Mouse (Mus musculus): ENCODE measurements around the gene Ap5z1. TPM values are rescaled to one million over a fixed set of nuclear protein-coding genes. Genes with fewer than 3 reads are reported as not detected.

Gene Ap5z1
- polyA plus RNA-seq, 1 experiment from 2014 or later = 12.0 TPM

DNA sequence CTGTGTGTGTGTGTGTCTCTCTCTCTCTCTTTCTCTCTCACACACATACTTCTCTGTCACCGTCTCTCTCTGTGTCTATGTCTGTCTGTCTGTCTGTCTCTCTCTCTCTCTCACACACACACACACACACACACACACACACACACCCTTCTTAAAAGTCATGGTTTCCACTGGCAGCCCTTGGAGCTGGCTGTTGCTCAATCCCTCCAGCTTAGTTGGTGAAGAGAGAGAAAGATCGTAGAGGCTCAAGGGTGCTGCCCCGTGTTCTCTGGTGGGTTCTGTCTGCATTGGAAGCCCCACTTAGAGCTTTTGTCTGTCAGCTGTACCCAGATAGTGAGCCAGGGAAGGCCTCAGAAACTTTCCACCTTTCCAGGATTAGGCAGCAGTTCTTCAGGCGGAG lies 31.0 kb upstream of the Ap5z1 start:
- Histone ChIP-seq H3K27ac (ENCODE audit: low read depth, low read length) (no peak overlapping the region), H3K9ac (ENCODE audit: low read length) (no peak overlapping the region), H3K27me3 (ENCODE audit: control insufficient read depth, insufficient read depth, low read length) (no peaks in the 10 kb centered on the region), H3K9me3 (ENCODE audit: control insufficient read depth, low read length) (no peaks in the 10 kb centered on the region), H3K36me3 (ENCODE audit: control insufficient read depth, insufficient read depth, low read length) (peaks cover 2% of the 10 kb centered on the region), H3K4me2 (ENCODE audit: low read depth) (no peak overlapping the region), H3K4me1 (ENCODE audit: control insufficient read depth, insufficient read depth, low read length) (peaks cover 10% of the 10 kb centered on the region), H3K4me3 (ENCODE audit: low read depth, low read length) (no peak overlapping the region)
- ATAC-seq (ENCODE audit: insufficient read depth, low FRiP score, low TSS enrichment) (no peak), DNase-seq (ENCODE audit: low spot score) (no peak)
- 97% methylated on average over 4 of the region's 4 CpGs for WGBS

DNA sequence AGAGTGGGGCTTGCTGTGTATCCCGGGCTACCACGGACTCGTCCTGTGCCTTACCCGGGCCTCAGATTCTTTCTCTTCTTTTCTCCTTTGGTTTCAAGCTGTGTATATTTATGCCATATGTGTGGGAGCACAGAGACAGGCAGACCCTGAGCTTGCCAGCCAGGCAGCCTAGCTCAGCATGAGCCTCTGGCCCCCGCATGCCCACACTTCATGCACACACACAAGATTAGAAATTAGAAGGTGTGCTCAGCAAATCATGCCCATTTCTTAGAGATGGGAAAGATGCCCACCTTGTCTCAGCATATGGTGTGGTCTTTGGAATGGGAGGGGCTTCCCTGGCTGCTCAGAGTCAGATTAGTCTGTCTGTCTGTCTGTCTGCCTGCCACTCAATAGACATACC lies 29.7 kb upstream of the Ap5z1 start:
- no peaks in the 10 kb centered on the region for H3K9me3 ChIP-seq (ENCODE audit: control insufficient read depth, low read length)
- H3K27me3 ChIP-seq (ENCODE audit: control insufficient read depth, insufficient read depth, low read length) = no peaks in the 10 kb centered on the region
- H3K27ac ChIP-seq (ENCODE audit: low read depth, low read length) = no peak overlapping the region
- no peak overlapping the region for H3K4me2 ChIP-seq (ENCODE audit: low read depth)
- H3K9ac ChIP-seq (ENCODE audit: low read length) = no peak overlapping the region
- peaks cover 2% of the 10 kb centered on the region for H3K36me3 ChIP-seq (ENCODE audit: control insufficient read depth, insufficient read depth, low read length)
- DNase-seq (ENCODE audit: low spot score) = no peak
- 91% methylated on average over 5 of the region's 5 CpGs for WGBS
- peaks cover 5% of the 10 kb centered on the region; the same call in 1 of the 2 replicates for H3K4me1 ChIP-seq (ENCODE audit: control insufficient read depth, insufficient read depth, low read length)
- no peak overlapping the region for H3K4me3 ChIP-seq (ENCODE audit: low read depth, low read length)
- ATAC-seq (ENCODE audit: insufficient read depth, low FRiP score, low TSS enrichment) = no peak

DNA sequence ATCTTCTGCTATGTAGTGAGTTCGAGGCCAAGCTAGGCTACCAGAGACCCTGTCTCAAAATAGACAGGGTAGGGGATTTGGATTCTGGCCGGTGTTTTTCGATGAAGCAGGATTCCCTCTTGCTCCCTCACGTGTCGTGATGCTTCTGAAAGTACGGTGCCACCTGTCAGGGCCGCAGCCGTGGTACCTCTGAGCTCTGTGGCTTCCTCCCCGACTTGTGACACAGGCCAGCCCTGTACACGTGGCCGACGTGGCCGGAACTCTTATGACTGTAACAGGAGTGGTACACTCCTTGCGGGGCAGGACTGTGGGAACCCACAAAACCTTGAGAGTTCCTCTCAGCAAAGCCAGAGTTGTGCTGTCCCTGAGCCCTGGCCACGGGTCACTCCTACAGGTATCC lies 28.0 kb upstream of the Ap5z1 start:
- Histone ChIP-seq H3K9ac (ENCODE audit: low read length) (no peak overlapping the region), H3K4me2 (ENCODE audit: low read depth) (no peak overlapping the region), H3K4me1 (ENCODE audit: control insufficient read depth, insufficient read depth, low read length) (peaks cover 5% of the 10 kb centered on the region; the same call in 1 of the 2 replicates), H3K36me3 (ENCODE audit: control insufficient read depth, insufficient read depth, low read length) (peaks cover 2% of the 10 kb centered on the region), H3K4me3 (ENCODE audit: low read depth, low read length) (no peak overlapping the region), H3K27me3 (ENCODE audit: control insufficient read depth, insufficient read depth, low read length) (no peaks in the 10 kb centered on the region), H3K27ac (ENCODE audit: low read depth, low read length) (no peak overlapping the region), H3K9me3 (ENCODE audit: control insufficient read depth, low read length) (no peaks in the 10 kb centered on the region)
- WGBS = 95% methylated on average over 15 of the region's 15 CpGs
- no peak for DNase-seq (ENCODE audit: low spot score)
- ATAC-seq (ENCODE audit: insufficient read depth, low FRiP score, low TSS enrichment) = no peak

DNA sequence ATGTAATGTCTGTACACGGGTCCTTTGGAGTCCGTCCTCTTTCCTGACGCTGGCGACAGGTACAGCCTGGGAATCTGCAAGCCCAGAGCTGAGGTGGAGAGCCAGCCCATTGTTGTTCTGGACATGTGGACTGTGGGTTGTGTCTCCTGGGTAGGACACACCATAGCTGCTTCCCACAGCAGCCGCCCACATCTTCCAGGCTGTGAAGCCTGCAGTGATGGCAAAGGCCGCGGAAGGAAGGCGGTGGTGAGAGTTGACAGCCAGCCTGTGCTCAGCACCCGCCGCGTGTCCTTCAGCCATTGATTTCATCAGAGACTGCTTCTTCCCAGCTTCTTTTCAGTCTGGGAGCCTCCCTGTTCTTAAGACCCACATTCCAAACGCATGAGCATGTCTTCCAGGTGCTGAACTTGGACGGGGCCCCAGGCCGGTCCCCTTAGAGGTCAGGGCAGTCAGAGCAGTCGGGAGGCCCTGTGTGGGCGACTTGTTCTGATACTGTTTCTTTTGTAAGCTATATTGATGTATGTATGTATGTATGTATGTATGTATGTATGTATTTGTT lies 25.3 kb upstream of the Ap5z1 start:
- peaks cover 15% of the 10 kb centered on the region; the same call in 1 of the 2 replicates for H3K4me1 ChIP-seq (ENCODE audit: control insufficient read depth, insufficient read depth, low read length)

GRCm38 (mm10) chr5:142439911-142440432 lies 23.8 kb upstream of the Ap5z1 start:
- Histone ChIP-seq H3K36me3 (ENCODE audit: control insufficient read depth, insufficient read depth, low read length) (peaks cover 2% of the 10 kb centered on the region), H3K27me3 (ENCODE audit: control insufficient read depth, insufficient read depth, low read length) (no peaks in the 10 kb centered on the region), H3K9ac (ENCODE audit: low read length) (no peak overlapping the region), H3K4me2 (ENCODE audit: low read depth) (peak overlapping the region; percentile 42), H3K4me3 (ENCODE audit: low read depth, low read length) (peak overlapping the region; percentile 26), H3K27ac (ENCODE audit: low read depth, low read length) (peak overlapping the region; percentile 74), H3K9me3 (ENCODE audit: control insufficient read depth, low read length) (no peaks in the 10 kb centered on the region), H3K4me1 (ENCODE audit: control insufficient read depth, insufficient read depth, low read length) (peaks cover 15% of the 10 kb centered on the region; the same call in 1 of the 2 replicates)
- 2% methylated on average over 12 of the region's 12 CpGs for WGBS
- DNase-seq (ENCODE audit: low spot score) (no peak), ATAC-seq (ENCODE audit: insufficient read depth, low FRiP score, low TSS enrichment) (peak; percentile 55)

More for the DNA sequence above, 25.3 kb upstream of the Ap5z1 start:
- WGBS = 88% methylated on average over 16 of the region's 16 CpGs
- Histone ChIP-seq H3K9me3 (ENCODE audit: control insufficient read depth, low read length) (no peaks in the 10 kb centered on the region), H3K36me3 (ENCODE audit: control insufficient read depth, insufficient read depth, low read length) (peaks cover 2% of the 10 kb centered on the region), H3K4me2 (ENCODE audit: low read depth) (no peak overlapping the region), H3K27me3 (ENCODE audit: control insufficient read depth, insufficient read depth, low read length) (no peaks in the 10 kb centered on the region), H3K27ac (ENCODE audit: low read depth, low read length) (no peak overlapping the region), H3K9ac (ENCODE audit: low read length) (no peak overlapping the region), H3K4me3 (ENCODE audit: low read depth, low read length) (no peak overlapping the region)
- DNase-seq (ENCODE audit: low spot score) = no peak
- no peak for ATAC-seq (ENCODE audit: insufficient read depth, low FRiP score, low TSS enrichment)

DNA sequence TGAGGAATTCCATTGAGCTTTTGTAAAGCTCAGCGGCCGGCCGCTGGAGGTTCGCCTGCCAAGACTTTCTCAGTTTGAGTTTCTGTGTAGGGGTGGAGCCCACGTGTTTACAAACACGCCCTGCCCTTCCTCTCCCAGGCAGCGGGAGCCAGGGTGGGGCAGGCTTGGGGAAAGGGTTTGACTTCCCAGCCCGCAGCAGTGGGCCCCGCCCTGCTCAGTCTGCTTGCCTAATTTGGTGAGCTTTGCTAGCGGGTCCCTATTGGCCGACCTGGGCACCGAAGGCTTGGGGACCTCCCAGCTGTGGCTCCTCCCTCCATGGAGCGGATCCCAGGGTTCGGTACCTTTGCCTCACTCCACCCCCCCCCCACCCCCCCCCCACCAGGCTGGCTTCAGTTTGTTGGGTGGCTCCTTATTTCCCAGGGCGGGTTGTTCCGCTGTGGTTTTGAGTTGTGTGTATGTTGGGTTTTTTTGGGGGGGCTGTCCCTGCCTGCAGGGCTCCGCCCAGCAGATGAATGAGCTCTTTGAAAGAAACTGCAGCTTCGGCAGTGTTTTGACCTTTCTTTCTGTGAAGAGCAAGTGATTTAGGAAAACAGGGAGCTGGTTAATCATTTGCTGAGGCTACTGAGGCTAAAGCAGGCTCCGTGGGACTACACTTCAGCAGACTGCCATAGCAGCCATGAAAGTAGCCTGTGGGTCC lies 23.1 kb upstream of the Ap5z1 start:
- Histone ChIP-seq H3K4me2 (ENCODE audit: low read depth) (peak overlapping the region; percentile 42), H3K27ac (ENCODE audit: low read depth, low read length) (peak overlapping the region; percentile 74), H3K4me3 (ENCODE audit: low read depth, low read length) (peak overlapping the region; percentile 26), H3K27me3 (ENCODE audit: control insufficient read depth, insufficient read depth, low read length) (no peaks in the 10 kb centered on the region), H3K9ac (ENCODE audit: low read length) (peak overlapping the region; percentile 49), H3K4me1 (ENCODE audit: control insufficient read depth, insufficient read depth, low read length) (peaks cover 15% of the 10 kb centered on the region), H3K9me3 (ENCODE audit: control insufficient read depth, low read length) (no peaks in the 10 kb centered on the region), H3K36me3 (ENCODE audit: control insufficient read depth, insufficient read depth, low read length) (peaks cover 2% of the 10 kb centered on the region)
- peak; percentile 89 for ATAC-seq (ENCODE audit: insufficient read depth, low FRiP score, low TSS enrichment)
- peak; percentile 89 for DNase-seq (ENCODE audit: low spot score)
- 1% methylated on average over 19 of the region's 19 CpGs for WGBS

- Histone ChIP-seq H3K4me2 (ENCODE audit: low read depth) (peak overlapping the region; percentile 42), H3K9ac (ENCODE audit: low read length) (peak overlapping the region; percentile 49), H3K9me3 (ENCODE audit: control insufficient read depth, low read length) (no peaks in the 10 kb centered on the region), H3K4me3 (ENCODE audit: low read depth, low read length) (peak overlapping the region; percentile 26; the same call in 1 of the 2 replicates), H3K4me1 (ENCODE audit: control insufficient read depth, insufficient read depth, low read length) (peaks cover 19% of the 10 kb centered on the region), H3K27me3 (ENCODE audit: control insufficient read depth, insufficient read depth, low read length) (no peaks in the 10 kb centered on the region), H3K27ac (ENCODE audit: low read depth, low read length) (peak overlapping the region; percentile 74), H3K36me3 (ENCODE audit: control insufficient read depth, insufficient read depth, low read length) (no peaks in the 10 kb centered on the region; the same call in 1 of the 2 replicates)
- DNase-seq (ENCODE audit: low spot score) = no peak
- 63% methylated on average over 22 of the region's 22 CpGs for WGBS
- ATAC-seq (ENCODE audit: insufficient read depth, low FRiP score, low TSS enrichment) = no peak; the same call in 1 of the 2 replicates
Observed at GRCm38 (mm10) chr5:142441332-142442044, 22.3 kb upstream of the Ap5z1 start.

GRCm38 (mm10) chr5:142442045-142442440 lies 21.7 kb upstream of the Ap5z1 start:
- H3K9me3 ChIP-seq (ENCODE audit: control insufficient read depth, low read length) = no peaks in the 10 kb centered on the region
- H3K27me3 ChIP-seq (ENCODE audit: control insufficient read depth, insufficient read depth, low read length) = no peaks in the 10 kb centered on the region
- WGBS = 91% methylated on average over 7 of the region's 7 CpGs
- no peak overlapping the region for H3K4me3 ChIP-seq (ENCODE audit: low read depth, low read length)
- H3K36me3 ChIP-seq (ENCODE audit: control insufficient read depth, insufficient read depth, low read length) = no peaks in the 10 kb centered on the region
- no peak overlapping the region for H3K4me2 ChIP-seq (ENCODE audit: low read depth)
- no peak for ATAC-seq (ENCODE audit: insufficient read depth, low FRiP score, low TSS enrichment)
- peaks cover 19% of the 10 kb centered on the region for H3K4me1 ChIP-seq (ENCODE audit: control insufficient read depth, insufficient read depth, low read length)
- H3K27ac ChIP-seq (ENCODE audit: low read depth, low read length) = no peak overlapping the region
- DNase-seq (ENCODE audit: low spot score) = no peak
- no peak overlapping the region for H3K9ac ChIP-seq (ENCODE audit: low read length)

Data from neural tube, embryonic 11.5 days (tissue).